Mouse (Mus musculus): ENCODE data around the gene Tshz2. TPM values are rescaled to one million over a fixed set of nuclear protein-coding genes. Genes with fewer than 3 reads are reported as not detected.
A peak's percentile ranks its signal among the peaks of the same experiment; 100 is the strongest.

Gene Tshz2
- polyA plus RNA-seq, 1 experiment from 2014 or later: 0.88 TPM

- peaks cover 13% of the 10 kb centered on the region for H3K4me1 ChIP-seq
- DNase-seq (ENCODE audit: extremely low spot score, low spot score): no peak
- no peaks in the 10 kb centered on the region for H3K36me3 ChIP-seq (replicated peaks)
- 89% methylated on average over 9 of the region's 10 CpGs for WGBS
- H3K4me3 ChIP-seq: no peak overlapping the region
- peaks cover 6% of the 10 kb centered on the region; the same call in 1 of the 2 replicates for H3K27me3 ChIP-seq (ENCODE audit: poor library complexity, severe bottlenecking)
- peaks cover 10% of the 10 kb centered on the region; the same call in 1 of the 2 replicates for H3K9me3 ChIP-seq
- H3K27ac ChIP-seq: no peak overlapping the region
These were observed 410.5 kb downstream of the Tshz2 start for GRCm38 (mm10) chr2:170043290-170043689.

DNA sequence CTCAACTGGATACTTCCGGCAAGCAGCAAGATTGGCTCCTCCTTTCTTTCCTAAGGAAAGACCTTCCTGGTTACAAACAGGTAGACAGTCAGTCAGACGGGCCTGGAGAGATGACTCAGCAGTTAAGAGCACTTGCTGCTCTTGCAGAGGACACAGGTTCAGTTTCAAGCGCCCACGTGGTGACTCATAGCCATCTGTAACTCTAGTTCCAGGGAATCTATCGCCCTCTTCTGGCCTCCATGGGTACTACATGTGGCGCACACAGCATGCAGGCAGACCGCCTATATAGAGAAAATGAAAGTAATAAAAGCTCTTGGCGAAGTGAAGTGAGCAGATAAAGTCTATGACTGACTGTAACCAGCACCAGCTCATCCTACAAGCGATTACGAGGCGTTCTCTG lies 413.1 kb downstream of the Tshz2 start:
- H3K36me3 ChIP-seq (replicated peaks): no peaks in the 10 kb centered on the region
- WGBS: 81% methylated on average over 11 of the region's 11 CpGs
- no peak for DNase-seq (ENCODE audit: extremely low spot score, low spot score)
- no peak overlapping the region for H3K4me3 ChIP-seq
- no peaks in the 10 kb centered on the region; the same call in 1 of the 2 replicates for H3K27me3 ChIP-seq (ENCODE audit: poor library complexity, severe bottlenecking)
- peaks cover 10% of the 10 kb centered on the region; the same call in 1 of the 2 replicates for H3K9me3 ChIP-seq
- H3K27ac ChIP-seq: no peak overlapping the region
- H3K4me1 ChIP-seq: peaks cover 10% of the 10 kb centered on the region

DNA sequence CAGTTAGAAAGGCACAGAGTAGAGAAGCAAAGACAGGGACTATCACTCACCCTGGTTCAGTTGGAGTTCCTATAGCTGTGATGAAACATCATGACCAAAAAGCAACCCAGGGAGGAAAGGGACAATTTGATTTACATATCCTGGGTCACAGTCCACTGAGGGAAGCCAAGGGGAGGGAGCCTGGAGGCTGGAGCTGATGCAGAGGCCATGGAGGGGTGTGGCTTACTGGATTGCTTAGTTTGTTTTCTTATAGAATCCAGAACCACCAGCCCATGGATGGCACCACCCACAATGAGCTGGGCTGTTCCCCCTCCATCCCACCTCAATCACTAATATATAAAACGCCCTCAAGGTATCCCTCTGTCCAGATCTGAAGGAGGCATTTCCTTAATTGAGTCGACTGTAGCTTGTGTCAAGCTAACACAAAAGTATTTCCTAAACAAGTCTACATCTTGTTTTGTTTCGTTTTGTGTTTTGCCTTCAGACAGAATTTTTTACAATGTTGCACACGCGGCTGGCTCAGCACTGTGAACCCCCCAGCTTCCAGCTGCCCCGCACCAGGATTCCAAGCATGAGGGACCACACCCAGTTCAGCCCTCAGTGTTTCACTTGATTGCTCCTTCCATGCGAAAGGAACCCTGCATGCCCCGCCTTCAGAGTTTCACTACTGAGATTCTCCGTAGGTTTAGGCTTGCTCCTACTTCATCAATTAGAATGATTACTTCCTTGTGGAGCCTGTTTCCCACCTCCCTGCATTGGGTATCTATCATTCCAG lies 413.7 kb downstream of the Tshz2 start:
- peaks cover 15% of the 10 kb centered on the region for H3K4me1 ChIP-seq
- no peaks in the 10 kb centered on the region for H3K36me3 ChIP-seq (replicated peaks)
- no peak for DNase-seq (ENCODE audit: extremely low spot score, low spot score)
- H3K4me3 ChIP-seq: no peak overlapping the region
- peaks cover 10% of the 10 kb centered on the region; the same call in 1 of the 2 replicates for H3K9me3 ChIP-seq
- H3K27ac ChIP-seq: no peak overlapping the region
- no peaks in the 10 kb centered on the region; the same call in 1 of the 2 replicates for H3K27me3 ChIP-seq (ENCODE audit: poor library complexity, severe bottlenecking)
- 91% methylated on average over 9 of the region's 9 CpGs for WGBS

GRCm38 (mm10) chr2:170048831-170049230 lies 416.0 kb downstream of the Tshz2 start:
- peaks cover 10% of the 10 kb centered on the region; the same call in 1 of the 2 replicates for H3K9me3 ChIP-seq
- no peaks in the 10 kb centered on the region for H3K27me3 ChIP-seq (ENCODE audit: poor library complexity, severe bottlenecking)
- no peak overlapping the region for H3K4me3 ChIP-seq
- H3K36me3 ChIP-seq (replicated peaks): no peaks in the 10 kb centered on the region
- 82% methylated on average over 1 of the region's 1 CpGs for WGBS
- H3K4me1 ChIP-seq: peaks cover 14% of the 10 kb centered on the region
- H3K27ac ChIP-seq: no peak overlapping the region
- DNase-seq (ENCODE audit: extremely low spot score, low spot score): no peak

GRCm38 (mm10) chr2:170050651-170051050 lies 417.8 kb downstream of the Tshz2 start:
- DNase-seq (ENCODE audit: extremely low spot score, low spot score): no peak
- Histone ChIP-seq H3K9me3 (peaks cover 10% of the 10 kb centered on the region; the same call in 1 of the 2 replicates), H3K4me1 (peaks cover 17% of the 10 kb centered on the region), H3K27ac (no peak overlapping the region), H3K27me3 (ENCODE audit: poor library complexity, severe bottlenecking) (no peaks in the 10 kb centered on the region), H3K36me3 (replicated peaks) (no peaks in the 10 kb centered on the region), H3K4me3 (no peak overlapping the region)
- WGBS: 45% methylated on average over 5 of the region's 5 CpGs

- H3K36me3 ChIP-seq (replicated peaks): no peaks in the 10 kb centered on the region
- no peak overlapping the region for H3K4me3 ChIP-seq
- WGBS: 73% methylated on average over 6 of the region's 6 CpGs
These were observed 418.6 kb downstream of the Tshz2 start for GRCm38 (mm10) chr2:170051441-170051840.

GRCm38 (mm10) chr2:170054943-170055342 lies 422.1 kb downstream of the Tshz2 start:
- no peak for DNase-seq (ENCODE audit: extremely low spot score, low spot score)
- H3K27me3 ChIP-seq (ENCODE audit: poor library complexity, severe bottlenecking): no peaks in the 10 kb centered on the region
- H3K9me3 ChIP-seq: no peaks in the 10 kb centered on the region
- H3K36me3 ChIP-seq (replicated peaks): no peaks in the 10 kb centered on the region
- H3K27ac ChIP-seq: no peak overlapping the region
- H3K4me1 ChIP-seq: peaks cover 17% of the 10 kb centered on the region
- H3K4me3 ChIP-seq: no peak overlapping the region
- WGBS: 85% methylated on average over 12 of the region's 12 CpGs

More at GRCm38 (mm10) chr2:170051441-170051840, 418.6 kb downstream of the Tshz2 start:
- Histone ChIP-seq H3K27ac (no peak overlapping the region), H3K4me1 (peaks cover 17% of the 10 kb centered on the region), H3K9me3 (peaks cover 5% of the 10 kb centered on the region; the same call in 1 of the 2 replicates), H3K27me3 (ENCODE audit: poor library complexity, severe bottlenecking) (no peaks in the 10 kb centered on the region)
- no peak for DNase-seq (ENCODE audit: extremely low spot score, low spot score)

- peaks cover 17% of the 10 kb centered on the region for H3K4me1 ChIP-seq
- peak; percentile 55 for DNase-seq (ENCODE audit: extremely low spot score, low spot score)
- no peaks in the 10 kb centered on the region for H3K9me3 ChIP-seq
- no peak overlapping the region for H3K27ac ChIP-seq
- H3K4me3 ChIP-seq: no peak overlapping the region; the same call in 1 of the 2 replicates
- H3K36me3 ChIP-seq (replicated peaks): no peaks in the 10 kb centered on the region
- H3K27me3 ChIP-seq (ENCODE audit: poor library complexity, severe bottlenecking): no peaks in the 10 kb centered on the region
- 36% methylated on average over 9 of the region's 9 CpGs for WGBS
These were observed 422.6 kb downstream of the Tshz2 start for GRCm38 (mm10) chr2:170055413-170055812.

GRCm38 (mm10) chr2:170058774-170059173 lies 426.0 kb downstream of the Tshz2 start:
- Histone ChIP-seq H3K27ac (no peak overlapping the region), H3K4me1 (0 out of 2 replicates have a peak, but pooled peaks cover 4% of the 10 kb centered on the region), H3K27me3 (ENCODE audit: poor library complexity, severe bottlenecking) (no peaks in the 10 kb centered on the region), H3K4me3 (no peak overlapping the region), H3K9me3 (no peaks in the 10 kb centered on the region), H3K36me3 (replicated peaks) (no peaks in the 10 kb centered on the region)
- DNase-seq (ENCODE audit: extremely low spot score, low spot score): no peak
- 95% methylated on average over 14 of the region's 14 CpGs for WGBS

- WGBS: 65% methylated on average over 4 of the region's 4 CpGs
- DNase-seq (ENCODE audit: extremely low spot score, low spot score): peak; percentile 46
- H3K27ac ChIP-seq: no peak overlapping the region
- no peak overlapping the region for H3K4me3 ChIP-seq
- H3K27me3 ChIP-seq (ENCODE audit: poor library complexity, severe bottlenecking): no peaks in the 10 kb centered on the region
- no peaks in the 10 kb centered on the region for H3K4me1 ChIP-seq
- no peaks in the 10 kb centered on the region for H3K9me3 ChIP-seq
- H3K36me3 ChIP-seq (replicated peaks): no peaks in the 10 kb centered on the region
These were observed 427.3 kb downstream of the Tshz2 start for GRCm38 (mm10) chr2:170060066-170060465.

DNA sequence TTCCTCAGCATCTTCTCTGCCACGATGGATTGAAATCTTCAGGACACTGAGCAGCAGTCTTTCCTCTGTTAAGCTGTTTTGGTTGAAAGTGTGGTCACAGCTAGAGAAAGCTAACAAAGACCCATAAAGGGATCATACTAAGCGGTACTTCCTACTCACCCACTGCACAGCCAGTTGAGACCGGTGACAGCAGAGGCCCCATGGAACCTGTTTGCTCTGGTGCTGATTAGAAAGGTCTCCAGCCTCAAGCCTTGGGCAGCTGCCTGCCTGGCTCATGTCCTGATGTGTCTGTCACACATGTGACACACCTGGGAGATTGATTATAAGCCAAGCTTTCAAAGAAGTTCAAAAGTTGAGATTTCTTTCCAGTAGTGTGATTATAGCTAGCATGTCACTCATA lies 429.6 kb downstream of the Tshz2 start:
- no peaks in the 10 kb centered on the region for H3K27me3 ChIP-seq (ENCODE audit: poor library complexity, severe bottlenecking)
- no peak for DNase-seq (ENCODE audit: extremely low spot score, low spot score)
- no peaks in the 10 kb centered on the region for H3K36me3 ChIP-seq (replicated peaks)
- 84% methylated on average over 3 of the region's 3 CpGs for WGBS
- H3K4me1 ChIP-seq: no peaks in the 10 kb centered on the region
- peaks cover 12% of the 10 kb centered on the region for H3K9me3 ChIP-seq
- no peak overlapping the region for H3K4me3 ChIP-seq
- H3K27ac ChIP-seq: no peak overlapping the region

DNA sequence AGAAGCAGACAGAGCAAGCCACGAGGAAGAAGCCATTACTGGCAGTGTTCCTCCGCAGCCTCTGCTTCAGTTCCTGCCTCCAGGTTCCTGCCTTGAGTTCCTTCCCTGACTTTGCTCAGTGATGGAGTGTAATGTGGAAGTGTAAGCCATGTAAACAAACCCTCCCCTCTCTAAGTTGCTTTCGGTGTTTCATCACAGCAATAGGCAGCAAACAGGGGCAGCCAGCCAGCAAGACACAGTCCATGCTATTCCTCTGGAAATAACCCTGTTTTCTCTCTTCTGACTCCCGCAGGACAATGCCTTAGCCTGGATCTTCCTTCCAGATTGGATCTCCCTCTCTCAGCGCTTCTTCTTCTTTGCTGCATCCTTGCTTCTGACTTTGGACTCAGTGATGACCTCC lies 437.2 kb downstream of the Tshz2 start:
- no peak for DNase-seq (ENCODE audit: extremely low spot score, low spot score)
- Histone ChIP-seq H3K27me3 (ENCODE audit: poor library complexity, severe bottlenecking) (no peaks in the 10 kb centered on the region), H3K9me3 (peaks cover 17% of the 10 kb centered on the region), H3K36me3 (replicated peaks) (no peaks in the 10 kb centered on the region), H3K4me1 (peaks cover 5% of the 10 kb centered on the region; the same call in 1 of the 2 replicates), H3K27ac (no peak overlapping the region), H3K4me3 (no peak overlapping the region)
- WGBS: 90% methylated on average over 5 of the region's 5 CpGs

DNA sequence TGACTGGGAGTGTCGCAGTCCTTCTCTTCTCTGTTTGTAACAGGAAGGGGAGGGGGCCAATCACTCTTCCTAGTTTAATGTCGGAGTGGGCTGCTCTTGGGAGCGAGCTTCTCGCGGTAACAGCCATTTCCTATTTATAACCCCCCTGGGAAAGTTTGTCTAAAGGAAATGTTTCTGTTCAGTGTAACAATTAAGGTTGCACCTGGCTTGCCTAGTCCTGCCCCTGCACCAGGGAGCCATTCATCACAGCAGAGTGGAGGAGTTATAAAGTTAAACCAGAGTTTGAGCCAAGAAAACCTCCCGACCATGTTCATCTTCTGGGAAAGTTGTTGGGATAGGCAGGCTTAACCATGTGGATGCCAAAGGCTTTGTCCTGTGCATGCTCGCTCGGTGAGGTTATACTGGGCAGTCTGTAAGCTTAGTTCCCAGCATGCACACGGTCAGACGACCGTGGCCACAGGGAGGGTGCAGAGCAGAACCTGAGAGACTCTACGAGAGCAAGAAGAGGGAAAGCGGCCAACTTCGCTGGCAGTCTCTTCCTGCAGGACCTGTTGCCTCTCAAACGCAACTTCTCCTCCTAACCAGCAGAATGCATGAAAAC lies 437.9 kb downstream of the Tshz2 start:
- peaks cover 5% of the 10 kb centered on the region; the same call in 1 of the 2 replicates for H3K4me1 ChIP-seq
- H3K27ac ChIP-seq: no peak overlapping the region
- H3K9me3 ChIP-seq: peaks cover 16% of the 10 kb centered on the region
- no peak overlapping the region for H3K4me3 ChIP-seq
- H3K27me3 ChIP-seq (ENCODE audit: poor library complexity, severe bottlenecking): no peaks in the 10 kb centered on the region
- DNase-seq (ENCODE audit: extremely low spot score, low spot score): no peak
- 70% methylated on average over 15 of the region's 15 CpGs for WGBS
- no peaks in the 10 kb centered on the region for H3K36me3 ChIP-seq (replicated peaks)

Measured in forebrain, embryonic 10.5 days (tissue).